Mouse (Mus musculus): ENCODE results near the gene Rab7b. TPM values are rescaled to one million over a fixed set of nuclear protein-coding genes. Genes with fewer than 3 reads are reported as not detected.
A peak's percentile ranks its signal among the peaks of the same experiment; 100 is the strongest.

Rab7b gene
- total RNA-seq, 2 experiments from 2014 or later, result 4.3 to 6.1 TPM

DNA sequence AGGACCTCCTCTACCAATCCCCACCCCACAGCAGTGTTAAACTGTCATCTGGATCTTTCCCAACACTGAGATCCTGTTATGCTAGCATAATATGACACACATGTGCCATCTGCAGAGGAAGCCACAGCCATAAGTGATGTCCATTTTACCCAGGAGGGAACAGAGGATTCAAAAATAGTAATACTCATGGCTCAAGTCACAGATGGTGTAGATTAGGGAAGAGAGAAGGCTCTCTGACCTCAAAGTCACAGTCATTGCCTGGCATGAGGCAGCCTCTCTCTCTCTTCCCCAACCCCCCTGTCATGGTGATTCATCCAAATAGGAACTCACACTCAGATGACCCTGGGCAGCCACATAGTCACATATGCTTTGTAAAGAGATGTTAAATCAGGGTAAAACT is 2.9 kb downstream of the Rab7b start:
- DNase-seq (ENCODE audit: low spot score in 2 of 2), result peak in 1 of 2 experiments; percentile 40

GRCm38 (mm10) chr1:131695308-131695707 is 6.8 kb downstream of the Rab7b start:
- DNase-seq (ENCODE audit: low spot score in 2 of 2), result no peak

DNA sequence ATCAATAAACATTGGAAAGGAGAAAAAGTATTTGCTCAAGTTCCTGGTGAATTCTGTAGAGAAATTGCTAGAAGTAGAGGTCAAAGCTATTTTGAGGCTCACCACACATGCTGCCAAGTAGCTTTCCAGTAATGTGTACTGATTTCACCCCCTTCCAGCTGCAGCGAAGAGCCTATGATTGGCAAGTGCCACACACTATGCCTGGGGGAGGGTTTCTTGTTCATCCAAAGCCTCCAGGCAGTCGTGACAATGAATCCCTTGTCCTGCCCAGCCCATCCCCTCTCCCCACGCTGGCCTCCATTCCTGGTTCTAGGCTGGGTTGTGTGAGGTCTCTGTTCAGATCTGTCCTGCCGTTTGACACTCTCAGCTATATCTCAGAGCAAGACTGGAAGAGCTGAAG is 7.8 kb downstream of the Rab7b start:
- no peak for DNase-seq (ENCODE audit: low spot score in 2 of 2)

GRCm38 (mm10) chr1:131698770-131699169 is 10.3 kb downstream of the Rab7b start:
- no peak for DNase-seq (ENCODE audit: low spot score in 2 of 2)

GRCm38 (mm10) chr1:131699642-131700041 is 11.1 kb downstream of the Rab7b start:
- DNase-seq (ENCODE audit: low spot score in 2 of 2), result no peak

- DNase-seq (ENCODE audit: low spot score in 2 of 2), result no peak
Observed at GRCm38 (mm10) chr1:131700447-131700846, 12.0 kb downstream of the Rab7b start.

DNA sequence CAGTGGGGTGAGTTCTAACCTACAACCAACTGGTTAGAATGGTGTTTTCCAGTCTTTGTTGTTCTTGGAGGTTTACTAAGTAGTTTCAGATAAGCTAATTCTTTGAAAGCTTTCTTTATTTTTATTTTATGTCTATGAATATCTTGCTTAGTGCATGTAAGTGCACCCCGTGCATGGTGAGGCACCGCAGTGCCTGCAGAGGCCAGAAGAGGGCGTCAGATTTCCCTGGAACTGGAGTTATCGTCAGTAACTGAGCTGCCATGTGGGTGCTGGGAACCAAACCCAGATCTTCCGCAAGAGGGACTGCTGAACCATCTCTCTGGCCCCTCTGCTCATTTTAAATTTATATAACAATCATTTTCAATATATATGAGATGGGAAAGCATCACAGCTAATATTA is 12.9 kb downstream of the Rab7b start:
- DNase-seq (ENCODE audit: low spot score in 2 of 2), result no peak

DNA sequence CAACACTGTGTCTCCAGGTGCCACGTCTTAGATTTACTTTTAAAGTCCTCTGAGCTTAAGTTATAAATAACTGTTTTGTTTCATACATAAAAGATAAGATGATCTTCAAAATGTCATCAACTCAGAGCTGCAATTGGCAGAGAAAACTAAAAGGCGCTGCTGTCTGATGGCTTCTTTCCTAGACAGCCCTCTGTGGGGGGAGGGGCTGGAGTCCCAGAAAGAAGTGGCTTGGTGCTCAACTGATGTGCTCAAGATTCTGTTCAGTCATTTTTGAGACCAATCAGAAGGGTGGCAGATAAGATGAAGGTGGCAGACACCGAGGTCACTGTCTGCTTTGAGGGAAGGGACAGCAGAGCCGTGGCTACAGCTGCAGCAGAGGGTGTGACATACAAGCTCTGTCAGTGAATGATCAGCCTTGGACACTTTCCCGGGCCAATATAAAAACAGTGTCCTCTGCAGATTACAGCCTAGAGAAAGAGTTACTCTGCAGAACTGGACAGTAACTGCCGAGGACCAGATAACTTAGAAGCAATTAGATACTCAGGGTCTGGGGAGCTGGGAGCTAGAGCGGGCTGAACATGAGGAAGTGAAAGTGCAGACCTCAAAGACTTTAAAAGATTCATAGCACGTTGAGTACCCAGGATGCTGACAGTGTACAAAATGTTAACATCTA is 13.7 kb downstream of the Rab7b start:
- DNase-seq (ENCODE audit: low spot score in 2 of 2), result no peak

DNA sequence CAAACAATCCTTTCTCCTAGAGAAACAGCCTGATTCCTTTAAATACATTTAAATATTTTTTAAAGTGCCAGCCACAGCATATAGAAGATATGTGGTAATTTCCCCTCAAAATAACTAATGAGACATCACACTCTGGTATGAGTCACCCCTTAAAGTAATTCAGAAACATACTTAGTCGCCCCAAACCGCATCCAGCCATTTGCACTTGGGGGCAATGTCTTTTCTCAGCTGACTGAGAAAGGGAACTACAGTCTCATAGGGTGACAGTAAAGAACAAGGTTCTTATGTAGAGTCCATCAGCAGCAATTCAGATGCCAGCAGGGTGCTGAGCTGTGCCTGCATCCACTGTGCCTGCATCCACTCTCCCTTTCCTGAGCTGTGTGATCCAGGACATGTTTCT is 15.0 kb downstream of the Rab7b start:
- DNase-seq (ENCODE audit: low spot score in 2 of 2), result no peak

DNA sequence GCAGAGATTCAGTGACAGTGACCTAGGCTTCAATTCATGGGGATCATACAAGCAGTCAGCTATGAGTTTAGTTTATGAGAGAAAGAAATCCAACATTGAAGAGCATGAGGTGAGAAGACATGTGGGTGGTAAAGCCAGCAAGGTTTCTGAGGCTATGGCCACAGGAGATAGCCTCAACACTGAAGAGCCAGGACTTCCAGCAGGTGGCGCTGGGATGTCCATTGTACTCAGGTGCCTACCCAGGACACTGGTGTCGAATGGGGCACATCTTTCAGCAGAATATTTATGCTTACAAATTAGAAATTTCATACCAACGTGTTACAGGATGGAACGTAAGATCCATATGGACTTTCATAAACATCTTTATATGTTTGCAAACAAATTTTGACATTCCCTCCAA is 19.8 kb downstream of the Rab7b start:
- DNase-seq (ENCODE audit: low spot score in 2 of 2), result peak; percentile 71 to 75

DNA sequence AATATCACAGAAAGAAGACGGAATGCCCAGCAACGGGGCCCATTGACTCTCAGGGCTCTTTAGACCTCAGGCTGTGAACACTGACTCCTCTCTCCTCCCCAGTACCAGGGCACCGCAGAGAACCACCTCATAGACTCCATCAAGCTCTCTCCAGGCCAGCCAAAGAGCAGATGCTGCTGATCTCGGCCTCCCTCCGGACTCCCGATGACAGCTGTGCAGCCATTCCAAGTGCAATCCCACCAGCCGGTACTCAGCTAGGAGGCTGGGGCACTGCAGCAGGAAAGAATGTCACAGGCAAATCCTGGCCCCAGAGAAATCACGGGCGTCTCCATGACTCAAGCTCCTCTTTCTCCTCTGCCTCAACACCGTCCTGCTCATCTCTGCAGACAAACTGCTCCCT is 23.0 kb downstream of the Rab7b start:
- no peak for DNase-seq (ENCODE audit: low spot score in 2 of 2)

DNA sequence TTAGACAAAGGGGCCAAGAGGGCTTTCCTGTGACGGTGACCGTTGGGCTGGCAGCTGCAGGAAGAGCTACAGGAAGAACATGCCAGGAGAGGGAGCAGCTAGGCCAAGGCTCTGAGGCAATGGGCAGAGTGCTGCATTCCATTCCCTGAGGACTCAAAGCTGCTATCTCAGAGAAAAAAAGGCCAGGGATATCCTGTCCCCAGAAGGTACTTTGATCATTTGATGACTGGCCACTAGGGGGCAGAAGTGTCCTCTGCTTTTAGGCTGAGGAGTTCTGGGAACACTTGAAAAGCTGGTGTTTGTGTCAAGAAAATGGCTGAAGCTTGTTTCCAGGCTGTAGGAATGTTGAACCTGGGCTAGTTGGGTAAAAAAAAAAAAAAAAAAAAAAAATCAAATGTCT is 23.9 kb downstream of the Rab7b start:
- DNase-seq (ENCODE audit: low spot score in 2 of 2), result peak; percentile 79 to 86

- no peak for DNase-seq (ENCODE audit: low spot score in 2 of 2)
Observed at GRCm38 (mm10) chr1:131714388-131715337, 26.2 kb downstream of the Rab7b start.

DNA sequence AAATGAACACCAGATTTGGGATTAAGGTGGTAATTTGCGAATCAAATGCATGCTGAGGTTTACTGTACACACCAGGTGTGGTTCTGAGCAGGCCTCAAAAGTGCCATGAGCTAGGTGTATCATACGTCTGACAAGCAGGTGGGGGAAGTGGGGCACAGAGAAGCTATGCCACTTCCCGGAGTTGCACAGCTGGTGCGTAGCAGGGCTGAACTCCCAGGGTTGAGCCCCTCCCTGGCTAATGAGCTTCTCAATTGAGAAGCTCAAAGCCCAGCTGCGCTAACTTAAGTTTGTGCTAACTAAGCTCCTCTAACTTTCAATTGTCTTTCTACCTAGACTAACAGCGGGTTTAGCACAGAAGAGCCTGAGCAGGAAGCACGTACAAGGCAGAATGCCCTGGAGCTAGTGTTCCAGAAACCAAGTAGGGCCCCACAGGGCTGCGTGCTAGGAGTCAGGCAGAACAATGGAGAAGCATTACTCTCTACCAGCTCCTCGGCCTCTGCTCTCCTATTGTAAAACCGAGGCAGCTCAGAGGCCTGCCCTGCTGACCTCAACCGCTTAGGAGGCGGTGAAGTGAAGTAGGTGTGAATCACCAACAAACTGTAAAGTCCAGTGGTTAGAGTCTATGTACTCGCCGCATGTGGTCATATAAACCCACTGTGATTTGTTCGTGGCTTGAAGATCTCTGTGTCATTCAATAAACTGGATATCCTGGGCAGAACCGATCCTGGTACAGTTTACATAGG is 30.6 kb downstream of the Rab7b start:
- no peak for DNase-seq (ENCODE audit: low spot score in 2 of 2)

DNA sequence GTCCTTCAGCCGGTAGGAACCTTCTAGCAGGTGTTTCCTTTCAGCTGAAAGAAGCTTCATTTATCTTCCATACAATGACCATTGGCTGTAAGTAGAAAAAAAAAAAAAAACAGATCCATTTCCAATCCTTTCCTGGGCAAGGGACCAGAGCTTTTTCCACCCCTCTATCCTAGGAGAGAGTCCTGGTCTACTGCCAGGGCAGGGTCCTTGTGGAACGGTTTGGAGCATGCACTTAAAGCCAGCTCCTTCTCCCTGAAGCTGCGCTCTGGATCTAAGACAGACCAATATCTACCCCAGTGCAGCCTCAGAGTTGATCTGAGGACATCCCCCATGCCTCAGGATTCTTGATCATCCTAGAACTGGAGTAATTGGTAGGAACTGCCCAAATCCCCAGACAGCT is 33.5 kb downstream of the Rab7b start:
- DNase-seq (ENCODE audit: low spot score in 2 of 2), result no peak

DNA sequence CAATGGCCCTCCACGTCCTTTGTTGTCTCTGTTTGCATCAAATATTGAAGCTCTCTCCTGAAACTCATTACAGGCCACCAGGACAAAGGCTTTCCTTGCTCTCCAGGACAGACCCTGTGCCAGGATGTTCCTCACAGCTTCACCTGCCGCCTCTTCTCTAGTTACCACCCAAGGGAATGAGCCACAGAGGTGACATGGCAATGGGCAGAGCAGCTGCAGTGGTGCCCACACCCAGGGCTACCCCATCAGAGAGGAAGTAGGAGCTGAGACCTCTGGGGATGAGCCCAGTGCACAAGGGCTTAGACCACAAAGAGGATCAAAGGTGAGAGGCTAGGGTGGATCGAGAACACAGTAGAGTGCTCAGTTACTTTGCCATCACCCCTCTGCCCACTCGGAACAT is 35.1 kb downstream of the Rab7b start:
- DNase-seq (ENCODE audit: low spot score in 2 of 2), result no peak

- DNase-seq (ENCODE audit: low spot score in 2 of 2), result no peak
Observed at GRCm38 (mm10) chr1:131726586-131726985, 38.1 kb downstream of the Rab7b start.

GRCm38 (mm10) chr1:131730639-131731437 is 42.3 kb downstream of the Rab7b start:
- no peak for DNase-seq (ENCODE audit: low spot score in 2 of 2)

- no peak for DNase-seq (ENCODE audit: low spot score in 2 of 2)
Observed at GRCm38 (mm10) chr1:131733474-131734180, 45.1 kb downstream of the Rab7b start.

DNA sequence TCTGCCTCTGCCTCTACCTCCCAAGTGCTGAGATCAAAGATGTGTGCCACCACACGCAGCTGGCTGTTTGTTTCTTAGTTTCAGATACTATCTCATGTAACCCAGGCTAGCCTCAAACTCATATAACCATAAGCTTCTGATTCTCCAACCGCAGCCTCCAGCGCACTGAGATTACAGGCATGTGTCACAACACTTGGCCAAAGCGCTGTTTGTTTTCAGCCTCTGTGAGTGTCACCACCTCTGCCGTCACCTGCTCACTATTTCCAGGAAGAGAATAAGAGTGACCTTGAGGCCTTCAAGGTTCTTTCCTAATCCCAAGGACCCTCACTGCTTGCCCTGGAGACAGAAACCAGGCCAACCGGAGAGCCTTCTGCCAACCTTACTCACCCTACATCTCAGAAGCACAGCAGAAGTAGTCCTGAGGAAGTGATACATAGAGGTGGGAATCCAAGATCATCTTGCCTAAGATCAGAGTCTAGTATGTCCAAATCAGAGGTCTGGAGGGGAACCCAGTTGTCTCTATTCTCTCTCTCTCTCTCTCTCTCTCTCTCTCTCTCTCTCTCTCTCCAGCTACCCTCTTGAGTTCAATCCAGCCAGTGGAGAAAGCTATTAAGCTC is 46.3 kb downstream of the Rab7b start:
- no peak for DNase-seq (ENCODE audit: low spot score in 2 of 2)

Data from adrenal gland, adult 18-20 months (tissue).